Mouse (Mus musculus) CD4-positive, CD25-positive, alpha-beta regulatory T cell, adult 4 months (primary cell): ENCODE results near the gene Mfap4. TPM values are rescaled to one million over a fixed set of nuclear protein-coding genes. Genes with fewer than 3 reads are reported as not detected.

Source experiments
- ATAC-seq: one replicate; pipeline ENCODE4 v1.8.0; 2017
- polyA plus RNA-seq, 2 experiments: library from polyadenylated mRNA; unstranded; fragments of 100-300 nt; shearing (Covaris generic); gene quantifications; one replicate each; pipeline ENCODE4 v1.2.1; 2017

The Mfap4 gene
- polyA plus RNA-seq, 2 experiments from 2014 or later = not detected

- no peak for ATAC-seq
Measured at GRCm38 (mm10) chr11:61519484-61520107, 34.4 kb downstream of the Mfap4 start.

GRCm38 (mm10) chr11:61526872-61527271 is 41.6 kb downstream of the Mfap4 start:
- ATAC-seq = no peak

- no peak for ATAC-seq
Measured at GRCm38 (mm10) chr11:61529268-61529713, 44.1 kb downstream of the Mfap4 start.

GRCm38 (mm10) chr11:61532820-61533219 is 47.6 kb downstream of the Mfap4 start:
- ATAC-seq = no peak

- no peak for ATAC-seq
Measured at GRCm38 (mm10) chr11:61533571-61533970, 48.3 kb downstream of the Mfap4 start.

- ATAC-seq = no peak
Measured at GRCm38 (mm10) chr11:61535530-61535929, 50.3 kb downstream of the Mfap4 start.

- ATAC-seq = no peak
Measured at GRCm38 (mm10) chr11:61536952-61537351, 51.7 kb downstream of the Mfap4 start.

- no peak for ATAC-seq
Measured at GRCm38 (mm10) chr11:61537362-61537761, 52.1 kb downstream of the Mfap4 start.

Other genes starting within 250 kb of the Mfap4 start
- 10 to 100 TPM; 35.8 to 49.3 TPM for gene Aldh3a2, start 218.0 kb upstream of the Mfap4 start, polyA plus RNA-seq
- gene Slc47a2, start 142.6 kb upstream of the Mfap4 start, polyA plus RNA-seq = not detected
- not detected for gene Slc47a1, start 107.1 kb upstream of the Mfap4 start, polyA plus RNA-seq
- not detected for gene Rnf112, start 31.3 kb upstream of the Mfap4 start, polyA plus RNA-seq
- 10 to 100 TPM in 1 of 2 experiments, 1 to 10 TPM in 1; 9.2 to 18.0 TPM for gene Mapk7, start 9.0 kb downstream of the Mfap4 start, polyA plus RNA-seq
- gene B9d1, start 19.7 kb downstream of the Mfap4 start, polyA plus RNA-seq = 1 to 10 TPM; 3.5 to 5.9 TPM
- gene Epn2, start 94.3 kb downstream of the Mfap4 start, polyA plus RNA-seq = under 1 TPM; 0.26 to 0.86 TPM
- gene Grap, start 167.8 kb downstream of the Mfap4 start, polyA plus RNA-seq = 100 to 1,000 TPM; 220 to 344 TPM
- under 1 TPM; 0.08 to 0.41 TPM for gene Fam83g, start 198.7 kb downstream of the Mfap4 start, polyA plus RNA-seq
- gene Slc5a10, start 235.4 kb downstream of the Mfap4 start, polyA plus RNA-seq = not detected